ENCODE assay signal across 7 mouse cellular contexts in genomic region chr8:70585258-70585652, GRCm38 (mm10). TPM values are rescaled to one million over a fixed set of nuclear protein-coding genes. Genes with fewer than 3 reads are reported as not detected.
DNase-seq lines count a peak whose midpoint lies in the region; ATAC-seq lines count a peak whose summit lies in the region.

No protein-coding gene starts in this region.

- no peaks in the 10 kb centered on the region for H3K4me1 ChIP-seq in intestine, embryonic 14.5 days (replicated peaks; ENCODE audit: control insufficient read depth, insufficient read depth, low read length)
- no peaks in the 10 kb centered on the region for H3K4me1 ChIP-seq in liver, embryonic 15.5 days (replicated peaks)
- no peaks in the 10 kb centered on the region for H3K4me1 ChIP-seq in neural tube, embryonic 13.5 days (replicated peaks)

- no peak overlapping the region for H3K4me2 ChIP-seq in intestine, embryonic 14.5 days (ENCODE audit: low read length)
- H3K4me2 ChIP-seq in liver, embryonic 15.5 days, result no peak overlapping the region
- no peak overlapping the region for H3K4me2 ChIP-seq in neural tube, embryonic 13.5 days

- H3K9ac ChIP-seq in intestine, embryonic 14.5 days (ENCODE audit: low read length), result no peak overlapping the region
- no peak overlapping the region for H3K9ac ChIP-seq in liver, embryonic 15.5 days
- H3K9ac ChIP-seq in neural tube, embryonic 13.5 days, result no peak overlapping the region

- 45% methylated on average over 7 of the region's 7 CpGs for whole genome bisulfite sequencing in intestine, embryonic 14.5 days
- 39% methylated on average over 7 of the region's 7 CpGs for WGBS in liver, embryonic 15.5 days (ENCODE audit: insufficient replicate concordance)
- 41% methylated on average over 7 of the region's 7 CpGs for WGBS in neural tube, embryonic 13.5 days

- no peak overlapping the region for H3K4me3 ChIP-seq in intestine, embryonic 14.5 days (ENCODE audit: low read depth, low read length)
- H3K4me3 ChIP-seq in liver, embryonic 15.5 days (replicated peaks), result no peak overlapping the region
- H3K4me3 ChIP-seq in neural tube, embryonic 13.5 days, result no peak overlapping the region

- H3K9me3 ChIP-seq in intestine, embryonic 14.5 days (ENCODE audit: control insufficient read depth, low read length), result no peaks in the 10 kb centered on the region
- H3K9me3 ChIP-seq in liver, embryonic 15.5 days (replicated peaks), result no peaks in the 10 kb centered on the region
- H3K9me3 ChIP-seq in neural tube, embryonic 13.5 days, result no peaks in the 10 kb centered on the region

- H3K27ac ChIP-seq in intestine, embryonic 14.5 days (ENCODE audit: low read depth), result no peak overlapping the region
- no peak overlapping the region for H3K27ac ChIP-seq in liver, embryonic 15.5 days (replicated peaks)
- 0 out of 2 replicates have a peak overlapping the region, but pooled peaks have one; percentile 13 for H3K27ac ChIP-seq in neural tube, embryonic 13.5 days (replicated peaks)

- H3K27me3 ChIP-seq in intestine, embryonic 14.5 days (replicated peaks; ENCODE audit: control insufficient read depth, insufficient read depth, low read length), result no peaks in the 10 kb centered on the region
- H3K27me3 ChIP-seq in liver, embryonic 15.5 days, result no peaks in the 10 kb centered on the region
- H3K27me3 ChIP-seq in neural tube, embryonic 13.5 days, result no peaks in the 10 kb centered on the region

- peak; percentile 42 for DNase-seq in urinary bladder, postnatal 25 days (ENCODE audit: low spot score)
- no peak for DNase-seq in urinary bladder, postnatal 10 days (ENCODE audit: low spot score)
- peak; percentile 44 for DNase-seq in c-Kit-positive CD71-positive TER-119-positive erythroid progenitor cells, embryonic 14.5 days (ENCODE audit: low spot score)
- DNase-seq in gastrocnemius, adult 8-10 months (ENCODE audit: low spot score in 2 of 2), result peak; percentile 61 to 68
- DNase-seq in intestine, embryonic 14.5 days (ENCODE audit: low spot score), result no peak

- peaks cover 87% of the 10 kb centered on the region for H3K36me3 ChIP-seq in intestine, embryonic 14.5 days (ENCODE audit: control insufficient read depth, insufficient read depth, low read length)
- H3K36me3 ChIP-seq in liver, embryonic 15.5 days (replicated peaks), result peaks cover 94% of the 10 kb centered on the region
- peaks cover 95% of the 10 kb centered on the region for H3K36me3 ChIP-seq in neural tube, embryonic 13.5 days

- peak; percentile 23; the same call in 1 of the 2 replicates for ATAC-seq in intestine, embryonic 14.5 days (replicated peaks; ENCODE audit: low FRiP score, low TSS enrichment, low read depth)
- peak; percentile 33 for ATAC-seq in liver, embryonic 15.5 days (ENCODE audit: insufficient read depth)
- peak; percentile 46 for ATAC-seq in neural tube, embryonic 13.5 days (ENCODE audit: low read depth)

RNA-seq across cellular contexts. Expression of gene Isyna1, which starts 8.9 kb away (rescaled TPM):
- total RNA-seq in gastrocnemius, adult 8-10 months (2022), result 1 to 10 TPM; 1.9 to 3.4 (median 2.4) TPM
- 86.8 and 106 TPM in 2 replicates for polyA plus RNA-seq in intestine, embryonic 14.5 days (2014; fragmentation: Nextera tagmentation; extraction: Ambion mirVana)
- polyA plus RNA-seq in liver, embryonic 15.5 days (2015; fragmentation: Nextera tagmentation; extraction: Ambion mirVana), result 43.2 and 44.7 TPM in 2 replicates
- polyA plus RNA-seq in neural tube, embryonic 13.5 days (2015; fragmentation: Nextera tagmentation; extraction: Ambion mirVana), result 113 and 115 TPM in 2 replicates

RNA-seq across cellular contexts. Expression of gene Ssbp4, which starts 23.4 kb away (rescaled TPM):
- total RNA-seq in gastrocnemius, adult 8-10 months (2022), result 10 to 100 TPM in 3 of 4 experiments, 1 to 10 TPM in 1; 8.5 to 19.2 (median 10.4) TPM
- 124 and 125 TPM in 2 replicates for polyA plus RNA-seq in intestine, embryonic 14.5 days (2014; fragmentation: Nextera tagmentation; extraction: Ambion mirVana)
- 37.8 and 47.7 TPM in 2 replicates for polyA plus RNA-seq in liver, embryonic 15.5 days (2015; fragmentation: Nextera tagmentation; extraction: Ambion mirVana)
- polyA plus RNA-seq in neural tube, embryonic 13.5 days (2015; fragmentation: Nextera tagmentation; extraction: Ambion mirVana), result 117 and 141 TPM in 2 replicates

RNA-seq across cellular contexts. Expression of gene Lrrc25, which starts 30.7 kb away (rescaled TPM):
- total RNA-seq in gastrocnemius, adult 8-10 months (2022), result under 1 TPM in 3 of 4 experiments, not detected in 1; 0.17 to 0.49 (median 0.22) TPM
- polyA plus RNA-seq in intestine, embryonic 14.5 days (2014; fragmentation: Nextera tagmentation; extraction: Ambion mirVana), result 1.2 and 2.0 TPM in 2 replicates
- 7.2 and 7.4 TPM in 2 replicates for polyA plus RNA-seq in liver, embryonic 15.5 days (2015; fragmentation: Nextera tagmentation; extraction: Ambion mirVana)
- 1.5 and 1.8 TPM in 2 replicates for polyA plus RNA-seq in neural tube, embryonic 13.5 days (2015; fragmentation: Nextera tagmentation; extraction: Ambion mirVana)

RNA-seq across cellular contexts. Expression of gene Ell, which starts 46.0 kb away (rescaled TPM):
- 10 to 100 TPM; 11.9 to 14.7 (median 12.3) TPM for total RNA-seq in gastrocnemius, adult 8-10 months (2022)
- polyA plus RNA-seq in intestine, embryonic 14.5 days (2014; fragmentation: Nextera tagmentation; extraction: Ambion mirVana), result 16.6 and 18.5 TPM in 2 replicates
- polyA plus RNA-seq in liver, embryonic 15.5 days (2015; fragmentation: Nextera tagmentation; extraction: Ambion mirVana), result 11.8 and 14.2 TPM in 2 replicates
- 15.6 and 16.5 TPM in 2 replicates for polyA plus RNA-seq in neural tube, embryonic 13.5 days (2015; fragmentation: Nextera tagmentation; extraction: Ambion mirVana)

RNA-seq across cellular contexts. Expression of gene Gdf15, which starts 47.0 kb away (rescaled TPM):
- total RNA-seq in gastrocnemius, adult 8-10 months (2022), result under 1 TPM in 1 of 4 experiments, not detected in 3; 0.24 TPM
- polyA plus RNA-seq in intestine, embryonic 14.5 days (2014; fragmentation: Nextera tagmentation; extraction: Ambion mirVana), result 0.55 and 1.1 TPM in 2 replicates
- polyA plus RNA-seq in liver, embryonic 15.5 days (2015; fragmentation: Nextera tagmentation; extraction: Ambion mirVana), result 3.4 and 4.3 TPM in 2 replicates
- polyA plus RNA-seq in neural tube, embryonic 13.5 days (2015; fragmentation: Nextera tagmentation; extraction: Ambion mirVana), result not detected in 2 replicates

Comparison
In these comparisons a context has a peak if more than half of its experiments do, and no peak if none do; other contexts are left out.
1. DNase-seq: peak in urinary bladder, postnatal 25 days (single experiment), c-Kit-positive CD71-positive TER-119-positive erythroid progenitor cells, embryonic 14.5 days (single experiment) and gastrocnemius, adult 8-10 months (2 of 2); none in urinary bladder, postnatal 10 days (single experiment) and intestine, embryonic 14.5 days (single experiment).
2. Peak in every context shown above with its lines, with median percentiles within 50 percentile points of each other: ATAC-seq.